ENCODE assay signal across 7 mouse cellular contexts in the genomic region with DNA sequence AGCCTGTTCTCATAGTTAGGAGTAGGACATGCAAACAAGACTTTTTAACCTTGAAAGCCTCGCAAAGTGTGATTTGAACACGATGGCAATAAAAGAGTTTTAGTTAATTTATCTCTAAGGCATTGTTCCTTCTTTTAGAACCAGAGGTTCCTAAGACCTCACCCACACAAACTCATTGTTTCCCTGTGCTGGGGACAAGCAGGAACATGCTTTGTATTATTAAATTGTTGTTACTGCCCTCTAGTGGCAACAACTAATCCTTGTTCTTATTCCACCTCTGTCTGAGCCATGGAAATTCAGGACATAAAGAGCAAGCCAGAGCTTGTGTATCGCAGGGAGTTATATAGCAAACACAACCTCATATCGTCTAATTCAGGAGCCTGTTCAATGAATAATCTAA.
DNase-seq lines count a peak whose midpoint lies in the region; ATAC-seq and TF ChIP-seq lines count a peak whose summit lies in the region.

No protein-coding gene starts in this region.

- no peaks in the 10 kb centered on the region for H3K36me3 ChIP-seq in forebrain, embryonic 16.5 days (ENCODE audit: control insufficient read depth, insufficient read depth)
- no peaks in the 10 kb centered on the region for H3K36me3 ChIP-seq in intestine, postnatal 0 days (ENCODE audit: control insufficient read depth, insufficient read depth)
- no peaks in the 10 kb centered on the region for H3K36me3 ChIP-seq in stomach, postnatal 0 days (ENCODE audit: control insufficient read depth, insufficient read depth, low read length)

- H3K4me3 ChIP-seq in forebrain, embryonic 16.5 days (replicated peaks; ENCODE audit: low read length) = no peak overlapping the region
- H3K4me3 ChIP-seq in intestine, postnatal 0 days (ENCODE audit: low read depth, low read length) = no peak overlapping the region
- H3K4me3 ChIP-seq in stomach, postnatal 0 days (ENCODE audit: low read depth, low read length) = no peak overlapping the region

- DNase-seq in 3T3-L1 (ENCODE audit: low read depth, low spot score) = peak; percentile 82
- peak; percentile 9 to 17 for DNase-seq in B cell, adult 2 months
- peak; percentile 55 for DNase-seq in lung, postnatal 10 days
- DNase-seq in stomach, postnatal 0 days (ENCODE audit: low spot score) = no peak

- no peak overlapping the region for H3K9ac ChIP-seq in forebrain, embryonic 16.5 days (replicated peaks; ENCODE audit: low read depth, low read length)
- H3K9ac ChIP-seq in intestine, postnatal 0 days (ENCODE audit: low read depth, low read length) = no peak overlapping the region
- no peak overlapping the region for H3K9ac ChIP-seq in stomach, postnatal 0 days (ENCODE audit: low read length)

- 25% methylated on average over 4 of the region's 4 CpGs for WGBS in forebrain, embryonic 16.5 days
- 19% methylated on average over 4 of the region's 4 CpGs for WGBS in intestine, postnatal 0 days
- 17% methylated on average over 4 of the region's 4 CpGs for WGBS in stomach, postnatal 0 days

- H3K4me2 ChIP-seq in forebrain, embryonic 16.5 days (ENCODE audit: low read length) = no peak overlapping the region
- H3K4me2 ChIP-seq in intestine, postnatal 0 days (replicated peaks; ENCODE audit: low read depth) = no peak overlapping the region
- H3K4me2 ChIP-seq in stomach, postnatal 0 days (replicated peaks; ENCODE audit: low read depth) = no peak overlapping the region

- H3K4me1 ChIP-seq in forebrain, embryonic 16.5 days (replicated peaks; ENCODE audit: control insufficient read depth, insufficient read depth, low read length) = peaks cover 6% of the 10 kb centered on the region; the same call in 1 of the 2 replicates
- no peaks in the 10 kb centered on the region for H3K4me1 ChIP-seq in intestine, postnatal 0 days (replicated peaks; ENCODE audit: control insufficient read depth, insufficient read depth, low read length)
- no peaks in the 10 kb centered on the region for H3K4me1 ChIP-seq in stomach, postnatal 0 days (replicated peaks; ENCODE audit: control insufficient read depth, insufficient read depth)

- peak; percentile 92 for ATAC-seq in cerebellum, adult (ENCODE audit: insufficient number of reproducible peaks, low FRiP score, low TSS enrichment)
- peak; percentile 86 for ATAC-seq in forebrain, embryonic 16.5 days
- ATAC-seq in intestine, postnatal 0 days = peak; percentile 51
- ATAC-seq in stomach, postnatal 0 days (ENCODE audit: low FRiP score, low TSS enrichment) = peak; percentile 80

- TF ChIP-seq CTCF in intestine, postnatal 0 days (IDR thresholded peaks at IDR 0.05; ENCODE audit: low read depth) = peak; percentile 77
- peak; percentile 86 for TF ChIP-seq CTCF in stomach, postnatal 0 days (IDR thresholded peaks at IDR 0.05; ENCODE audit: low read depth)

- TF ChIP-seq EP300 in stomach, postnatal 0 days (optimal IDR thresholded peaks at IDR 0.05) = no peak

- H3K27me3 ChIP-seq in forebrain, embryonic 16.5 days (replicated peaks; ENCODE audit: control insufficient read depth, insufficient read depth, low read length) = no peaks in the 10 kb centered on the region
- no peaks in the 10 kb centered on the region for H3K27me3 ChIP-seq in intestine, postnatal 0 days (replicated peaks; ENCODE audit: control insufficient read depth, insufficient read depth, low read length)
- no peaks in the 10 kb centered on the region for H3K27me3 ChIP-seq in stomach, postnatal 0 days (ENCODE audit: control insufficient read depth, insufficient read depth, low read length)

- H3K27ac ChIP-seq in forebrain, embryonic 16.5 days (ENCODE audit: low read length) = no peak overlapping the region; the same call in 1 of the 2 replicates
- H3K27ac ChIP-seq in intestine, postnatal 0 days (ENCODE audit: low read depth, low read length) = no peak overlapping the region
- H3K27ac ChIP-seq in stomach, postnatal 0 days (replicated peaks) = no peak overlapping the region

- H3K9me3 ChIP-seq in forebrain, embryonic 16.5 days (ENCODE audit: control insufficient read depth, low read length) = no peaks in the 10 kb centered on the region
- no peaks in the 10 kb centered on the region for H3K9me3 ChIP-seq in intestine, postnatal 0 days (ENCODE audit: control insufficient read depth)
- H3K9me3 ChIP-seq in stomach, postnatal 0 days (ENCODE audit: control insufficient read depth, low read length) = no peaks in the 10 kb centered on the region
